Mouse (Mus musculus) bone marrow macrophage, adult 2 months (primary cell): ENCODE measurements around the gene Spsb3.

Experiments
- CTCF ChIP-seq: IDR thresholded peaks from 2 replicates; pipeline ENCODE4 v1.5.1; 2012; ENCODE audit warnings: low read depth, mild to moderate bottlenecking, low read length, moderate library complexity
- POLR2A ChIP-seq: IDR thresholded peaks from 2 replicates; pipeline ENCODE4 v1.6.1; 2012; ENCODE audit warnings: mild to moderate bottlenecking, low read depth, low read length, borderline replicate concordance

DNA sequence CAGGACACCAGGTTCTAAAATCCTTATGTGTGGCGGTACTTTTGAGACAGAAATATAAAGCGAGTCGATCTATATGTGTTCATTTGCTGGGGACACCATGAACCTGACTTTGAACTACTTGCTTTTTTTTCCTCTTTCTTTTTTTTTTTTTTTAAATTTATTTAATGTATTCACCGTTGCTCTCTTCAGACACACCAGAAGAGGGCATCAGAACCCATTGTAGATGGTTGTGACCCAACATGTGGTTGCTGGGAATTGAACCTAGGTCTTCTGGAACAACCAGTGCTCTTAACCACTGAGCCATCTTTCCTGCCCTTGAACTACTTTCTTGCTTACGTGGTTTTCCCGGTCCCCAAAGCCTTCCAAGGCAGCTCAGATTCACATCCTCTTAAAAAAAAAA lies 50.8 kb downstream of the Spsb3 start:
- no peak for TF ChIP-seq POLR2A
- no peak for TF ChIP-seq CTCF
